Mouse (Mus musculus) megakaryocyte, embryonic 14.5 days (primary cell): ENCODE data around the gene Cnnm1.

Experiments
- FLI1 ChIP-seq: IDR thresholded peaks from 2 replicates; pipeline ENCODE4 v1.6.1; 2012; ENCODE audit warnings: low read length, inconsistent platforms, mixed read lengths
- GATA1 ChIP-seq: IDR thresholded peaks from 3 replicates; pipeline ENCODE4 v1.6.1; 2012; ENCODE audit warnings: mixed read lengths, low read length, inconsistent platforms, borderline replicate concordance

- TF ChIP-seq GATA1 (no peak), FLI1 (no peak)
Observed at GRCm38 (mm10) chr19:43505441-43505840, 65.2 kb downstream of the Cnnm1 start.
